In genomic region chr14:103834147-103834546, GRCm38 (mm10) we compare ENCODE assay signal across 27 mouse cellular contexts. TPM values are rescaled to one million over a fixed set of nuclear protein-coding genes. Genes with fewer than 3 reads are reported as not detected.
DNase-seq lines count a peak whose midpoint lies in the region; ATAC-seq and TF ChIP-seq lines count a peak whose summit lies in the region.
"Had no signal": no experiment of that assay in that cellular context is flagged by ENCODE, and none has a peak within 500 bp of the region (broad histone marks: within the 10 kb centered on the region; RNA-seq: fewer than 3 reads in every experiment).

No protein-coding gene starts in this region.

- TF ChIP-seq CTCF in forebrain, postnatal 0 days (IDR thresholded peaks at IDR 0.05; ENCODE audit: low read depth) = no peak
- TF ChIP-seq CTCF in intestine, postnatal 0 days (IDR thresholded peaks at IDR 0.05; ENCODE audit: low read depth) = no peak

- ATAC-seq in forebrain, embryonic 13.5 days = 0 out of 2 replicates have a peak, but pooled peaks have one; percentile 50
- no peak for ATAC-seq in forebrain, postnatal 0 days
- ATAC-seq in heart, embryonic 13.5 days (ENCODE audit: extremely low read depth, insufficient number of reproducible peaks, low FRiP score, low TSS enrichment) = no peak
- no peak for ATAC-seq in intestine, embryonic 14.5 days (replicated peaks; ENCODE audit: low FRiP score, low TSS enrichment, low read depth)
- no peak for ATAC-seq in intestine, postnatal 0 days
- ATAC-seq in liver, embryonic 11.5 days (replicated peaks; ENCODE audit: low FRiP score) = no peak
- ATAC-seq: activated CD4-positive, CD25-positive, alpha-beta regulatory T cell, adult 4 months had no signal

- 28% methylated on average over 3 of the region's 3 CpGs for WGBS in forebrain, embryonic 13.5 days
- WGBS in forebrain, postnatal 0 days = 23% methylated on average over 3 of the region's 3 CpGs
- 58% methylated on average over 3 of the region's 3 CpGs for WGBS in heart, embryonic 13.5 days
- 61% methylated on average over 3 of the region's 3 CpGs for WGBS in intestine, embryonic 14.5 days
- WGBS in intestine, postnatal 0 days = 76% methylated on average over 3 of the region's 3 CpGs
- WGBS in liver, embryonic 11.5 days = 63% methylated on average over 3 of the region's 3 CpGs

- no peaks in the 10 kb centered on the region for H3K27me3 ChIP-seq in forebrain, embryonic 13.5 days
- no peaks in the 10 kb centered on the region for H3K27me3 ChIP-seq in forebrain, postnatal 0 days (ENCODE audit: insufficient read depth, low read length)
- H3K27me3 ChIP-seq in heart, embryonic 13.5 days (replicated peaks) = no peaks in the 10 kb centered on the region
- no peaks in the 10 kb centered on the region for H3K27me3 ChIP-seq in intestine, embryonic 14.5 days (replicated peaks; ENCODE audit: control insufficient read depth, insufficient read depth, low read length)
- H3K27me3 ChIP-seq in intestine, postnatal 0 days (replicated peaks; ENCODE audit: control insufficient read depth, insufficient read depth, low read length) = no peaks in the 10 kb centered on the region
- H3K27me3 ChIP-seq in liver, embryonic 11.5 days (replicated peaks; ENCODE audit: control insufficient read depth, insufficient read depth, low read length) = no peaks in the 10 kb centered on the region
- H3K27me3 ChIP-seq: embryonic facial prominence, embryonic 12.5 days; hindbrain, embryonic 12.5 days; kidney, embryonic 15.5 days; limb, embryonic 15.5 days; liver, embryonic 15.5 days; lung, embryonic 15.5 days; megakaryocyte, embryonic 14.5 days had no signal

- DNase-seq in forebrain, postnatal 0 days = no peak
- DNase-seq in heart, adult 11 months = no peak
- no peak for DNase-seq in intestine, embryonic 14.5 days (ENCODE audit: low spot score)
- peak; percentile 17 for DNase-seq in retina, embryonic 14.5 days (ENCODE audit: low spot score)
- DNase-seq in liver, embryonic 11.5 days (ENCODE audit: low spot score) = no peak
- DNase-seq: adrenal gland, adult 8-10 months; cerebellum, adult 2 months; cerebellum, postnatal 25 days; gastrocnemius, postnatal 14 days; kidney, adult 11 months; layer of hippocampus, adult 9-11 months; left cerebral cortex, postnatal 4 days; lung, postnatal 36 days; midbrain, embryonic 14.5 days; thymus, adult 2 months; thymus, postnatal 4 days had no signal

- no peak overlapping the region for H3K9ac ChIP-seq in forebrain, embryonic 13.5 days
- H3K9ac ChIP-seq in forebrain, postnatal 0 days = no peak overlapping the region
- no peak overlapping the region for H3K9ac ChIP-seq in heart, embryonic 13.5 days
- H3K9ac ChIP-seq in intestine, embryonic 14.5 days (ENCODE audit: low read length) = no peak overlapping the region
- no peak overlapping the region for H3K9ac ChIP-seq in intestine, postnatal 0 days (ENCODE audit: low read depth, low read length)
- H3K9ac ChIP-seq in liver, embryonic 11.5 days (ENCODE audit: low read depth, low read length) = no peak overlapping the region
- H3K9ac ChIP-seq: embryonic facial prominence, embryonic 12.5 days; hindbrain, embryonic 12.5 days; kidney, embryonic 15.5 days; limb, embryonic 15.5 days; liver, embryonic 15.5 days; lung, embryonic 15.5 days had no signal

- peaks cover 14% of the 10 kb centered on the region for H3K4me1 ChIP-seq in forebrain, embryonic 13.5 days
- H3K4me1 ChIP-seq in forebrain, postnatal 0 days (ENCODE audit: insufficient read depth) = no peaks in the 10 kb centered on the region
- H3K4me1 ChIP-seq in heart, embryonic 13.5 days = peaks cover 19% of the 10 kb centered on the region
- peaks cover 29% of the 10 kb centered on the region for H3K4me1 ChIP-seq in intestine, embryonic 14.5 days (replicated peaks; ENCODE audit: control insufficient read depth, insufficient read depth, low read length)
- no peaks in the 10 kb centered on the region for H3K4me1 ChIP-seq in intestine, postnatal 0 days (replicated peaks; ENCODE audit: control insufficient read depth, insufficient read depth, low read length)
- H3K4me1 ChIP-seq in liver, embryonic 11.5 days (replicated peaks; ENCODE audit: control insufficient read depth, insufficient read depth, low read length) = peaks cover 2% of the 10 kb centered on the region
- H3K4me1 ChIP-seq: embryonic facial prominence, embryonic 12.5 days; limb, embryonic 15.5 days; liver, embryonic 15.5 days; megakaryocyte, embryonic 14.5 days had no signal

- no peaks in the 10 kb centered on the region for H3K36me3 ChIP-seq in forebrain, embryonic 13.5 days (ENCODE audit: poor library complexity, severe bottlenecking)
- H3K36me3 ChIP-seq in forebrain, postnatal 0 days (ENCODE audit: insufficient read depth) = no peaks in the 10 kb centered on the region
- no peaks in the 10 kb centered on the region for H3K36me3 ChIP-seq in heart, embryonic 13.5 days
- no peaks in the 10 kb centered on the region for H3K36me3 ChIP-seq in intestine, embryonic 14.5 days (ENCODE audit: control insufficient read depth, insufficient read depth, low read length)
- no peaks in the 10 kb centered on the region for H3K36me3 ChIP-seq in intestine, postnatal 0 days (ENCODE audit: control insufficient read depth, insufficient read depth)
- H3K36me3 ChIP-seq in liver, embryonic 11.5 days (ENCODE audit: control insufficient read depth, insufficient read depth, low read length) = no peaks in the 10 kb centered on the region
- H3K36me3 ChIP-seq: embryonic facial prominence, embryonic 12.5 days; hindbrain, embryonic 12.5 days; kidney, embryonic 15.5 days; limb, embryonic 15.5 days; liver, embryonic 15.5 days; lung, embryonic 15.5 days had no signal

- H3K4me3 ChIP-seq in forebrain, embryonic 13.5 days = no peak overlapping the region
- no peak overlapping the region for H3K4me3 ChIP-seq in forebrain, postnatal 0 days (ENCODE audit: low read depth, low read length)
- H3K4me3 ChIP-seq in heart, embryonic 13.5 days = no peak overlapping the region
- no peak overlapping the region for H3K4me3 ChIP-seq in intestine, embryonic 14.5 days (ENCODE audit: low read depth, low read length)
- no peak overlapping the region for H3K4me3 ChIP-seq in intestine, postnatal 0 days (ENCODE audit: low read depth, low read length)
- H3K4me3 ChIP-seq in liver, embryonic 11.5 days (ENCODE audit: low read depth, low read length) = no peak overlapping the region
- H3K4me3 ChIP-seq: embryonic facial prominence, embryonic 12.5 days; hindbrain, embryonic 12.5 days; kidney, embryonic 15.5 days; limb, embryonic 15.5 days; liver, embryonic 15.5 days; lung, embryonic 15.5 days; megakaryocyte, embryonic 14.5 days had no signal

- H3K9me3 ChIP-seq in forebrain, embryonic 13.5 days (replicated peaks) = no peaks in the 10 kb centered on the region
- no peaks in the 10 kb centered on the region for H3K9me3 ChIP-seq in forebrain, postnatal 0 days (ENCODE audit: low read length)
- H3K9me3 ChIP-seq in heart, embryonic 13.5 days = no peaks in the 10 kb centered on the region
- no peaks in the 10 kb centered on the region for H3K9me3 ChIP-seq in intestine, embryonic 14.5 days (ENCODE audit: control insufficient read depth, low read length)
- no peaks in the 10 kb centered on the region for H3K9me3 ChIP-seq in intestine, postnatal 0 days (ENCODE audit: control insufficient read depth)
- H3K9me3 ChIP-seq in liver, embryonic 11.5 days (ENCODE audit: control insufficient read depth, low read length) = no peaks in the 10 kb centered on the region; the same call in 1 of the 2 replicates
- H3K9me3 ChIP-seq: embryonic facial prominence, embryonic 12.5 days; hindbrain, embryonic 12.5 days; kidney, embryonic 15.5 days; limb, embryonic 15.5 days; liver, embryonic 15.5 days; lung, embryonic 15.5 days; megakaryocyte, embryonic 14.5 days had no signal

- no peak overlapping the region for H3K27ac ChIP-seq in forebrain, embryonic 13.5 days
- no peak overlapping the region for H3K27ac ChIP-seq in forebrain, postnatal 0 days (ENCODE audit: low read depth, low read length)
- H3K27ac ChIP-seq in heart, embryonic 13.5 days (replicated peaks) = peak overlapping the region; percentile 75
- no peak overlapping the region for H3K27ac ChIP-seq in intestine, embryonic 14.5 days (ENCODE audit: low read depth)
- no peak overlapping the region for H3K27ac ChIP-seq in intestine, postnatal 0 days (ENCODE audit: low read depth, low read length)
- H3K27ac ChIP-seq in liver, embryonic 11.5 days (ENCODE audit: low read depth, low read length) = no peak overlapping the region
- H3K27ac ChIP-seq: embryonic facial prominence, embryonic 12.5 days; hindbrain, embryonic 12.5 days; kidney, embryonic 15.5 days; limb, embryonic 15.5 days; liver, embryonic 15.5 days; lung, embryonic 15.5 days had no signal

- H3K4me2 ChIP-seq in forebrain, embryonic 13.5 days = no peak overlapping the region
- H3K4me2 ChIP-seq in forebrain, postnatal 0 days (ENCODE audit: low read depth) = no peak overlapping the region
- H3K4me2 ChIP-seq in heart, embryonic 13.5 days = 0 out of 2 replicates have a peak overlapping the region, but pooled peaks have one; percentile 24
- H3K4me2 ChIP-seq in intestine, embryonic 14.5 days (ENCODE audit: low read length) = peak overlapping the region; percentile 12; the same call in 1 of the 2 replicates
- H3K4me2 ChIP-seq in intestine, postnatal 0 days (replicated peaks; ENCODE audit: low read depth) = no peak overlapping the region
- no peak overlapping the region for H3K4me2 ChIP-seq in liver, embryonic 11.5 days
- H3K4me2 ChIP-seq: embryonic facial prominence, embryonic 12.5 days; kidney, embryonic 15.5 days; limb, embryonic 15.5 days; liver, embryonic 15.5 days; lung, embryonic 15.5 days had no signal

RNA-seq across cellular contexts. Expression of gene Ednrb, which starts 10.1 kb away (rescaled TPM):
- polyA plus RNA-seq in forebrain, embryonic 13.5 days (2015; fragmentation: Nextera tagmentation; extraction: Ambion mirVana) = 61.9 and 66.5 TPM in 2 replicates
- total RNA-seq in forebrain, postnatal 0 days (2014; rRNA removed) = 79.3 and 97.4 TPM in 2 replicates
- 65.7 and 92.2 TPM in 2 replicates for polyA plus RNA-seq in forebrain, postnatal 0 days (2015; fragmentation: Nextera tagmentation; extraction: Ambion mirVana)
- 102 and 107 TPM in 2 replicates for polyA plus RNA-seq in heart, embryonic 13.5 days (2015; fragmentation: Nextera tagmentation; extraction: Ambion mirVana)
- polyA plus RNA-seq in intestine, embryonic 14.5 days (2014; fragmentation: Nextera tagmentation; extraction: Ambion mirVana) = 185 and 214 TPM in 2 replicates
- 70.5 and 74.2 TPM in 2 replicates for polyA plus RNA-seq in intestine, postnatal 0 days (2015; fragmentation: Nextera tagmentation; extraction: Ambion mirVana)
- polyA plus RNA-seq in liver, embryonic 11.5 days (2014; fragmentation: Nextera tagmentation; extraction: Ambion mirVana) = 24.6 and 25.7 TPM in 2 replicates
- polyA plus RNA-seq: activated CD4-positive, CD25-positive, alpha-beta regulatory T cell, adult 4 months had no signal

Comparison
In these comparisons a context has a peak if more than half of its experiments do, and no peak if none do; other contexts are left out.
1. H3K4me2 ChIP-seq: peak in heart, embryonic 13.5 days (single experiment) and intestine, embryonic 14.5 days (single experiment); none in forebrain, embryonic 13.5 days (single experiment), forebrain, postnatal 0 days (single experiment), intestine, postnatal 0 days (single experiment) and liver, embryonic 11.5 days (single experiment).